Mouse (Mus musculus) hematopoietic stem cell, adult 5-6 weeks (primary cell): ENCODE measurements around the gene Npm3. TPM values are rescaled to one million over a fixed set of nuclear protein-coding genes. Genes with fewer than 3 reads are reported as not detected.
A peak's percentile ranks its signal among the peaks of the same experiment; 100 is the strongest.

ENCODE experiments used
- ATAC-seq, 2 experiments: fragments of 125-278 bp in 1 of 2; replicated peaks in 1 of 2; 2 replicates each; pipeline ENCODE4 v1.8.0; 2016 to 2017; ENCODE audit warnings: inconsistent platforms in 2 of 2, mild to moderate bottlenecking in 2 of 2, moderate number of reproducible peaks in 2 of 2, low read depth in 1 of 2, moderate TSS enrichment in 1 of 2; ENCODE audit not compliant: low FRiP score in 2 of 2, poor library complexity in 2 of 2, severe bottlenecking in 2 of 2, insufficient read depth in 1 of 2, low TSS enrichment in 1 of 2
- total RNA-seq: library from RNA; stranded (forward); fragments of 172-1452, 232-1000 nt; gene quantifications from 2 replicates; pipeline ENCODE4 v1.2.3, GENCODE M21; 2017

Npm3 gene
- total RNA-seq, 1 experiment from 2014 or later = 85.8 TPM

DNA sequence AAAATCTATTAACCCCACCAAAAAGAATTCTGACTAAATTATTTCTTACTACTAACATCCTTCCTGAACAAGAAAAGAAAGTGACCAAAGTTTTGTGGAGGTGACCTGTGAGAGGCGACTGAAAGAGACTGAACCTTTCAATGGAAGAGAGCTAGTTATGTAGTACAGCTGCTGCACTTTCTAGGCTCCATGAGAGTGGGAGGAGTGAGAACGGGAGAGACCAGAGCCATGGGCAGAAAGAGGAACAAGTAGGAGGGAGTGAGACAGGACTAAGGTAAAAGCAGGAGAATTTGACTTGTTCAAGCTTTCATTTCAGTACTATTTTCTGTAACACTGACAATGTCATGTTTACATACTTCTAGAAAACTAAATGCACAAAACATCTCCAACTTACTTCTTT lies 26.1 kb upstream of the Npm3 start:
- no peak for ATAC-seq

DNA sequence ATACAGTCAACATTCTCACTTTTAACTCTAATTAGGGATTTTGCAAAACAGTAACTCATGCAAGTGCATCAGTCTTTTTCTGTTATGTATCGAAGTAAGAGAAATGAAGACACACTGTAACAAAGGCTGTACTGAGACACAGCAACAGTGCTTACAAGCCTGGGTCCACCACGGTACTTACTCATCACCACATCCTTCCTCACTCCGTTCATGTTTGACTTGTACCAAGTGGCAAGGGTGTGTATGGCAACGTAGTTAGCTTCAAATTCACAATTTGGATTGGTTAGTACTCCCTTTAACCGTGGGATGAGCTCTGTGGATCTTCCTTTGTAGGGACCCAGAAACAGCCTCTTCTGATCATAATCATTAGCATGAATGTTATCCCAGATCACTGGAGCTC lies 22.1 kb upstream of the Npm3 start:
- ATAC-seq = no peak

DNA sequence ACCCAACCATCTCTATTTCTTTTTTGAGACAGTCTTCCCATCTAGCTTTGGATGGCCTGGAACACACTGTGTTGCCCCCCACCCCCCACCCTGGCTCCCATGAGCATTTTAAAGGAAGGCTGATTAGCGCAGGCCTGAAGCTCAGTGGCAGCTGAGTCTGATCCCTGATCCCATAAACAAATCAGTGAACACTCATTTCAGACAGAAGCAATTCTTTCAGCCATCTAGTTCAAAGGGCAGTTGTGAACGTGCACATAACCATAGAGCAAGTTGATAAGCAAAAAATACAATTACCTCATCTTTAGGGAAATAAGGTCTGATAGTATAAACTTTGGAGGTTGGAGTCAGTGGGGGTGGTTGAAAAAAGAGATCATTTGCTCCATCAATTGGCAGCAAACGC lies 11.4 kb upstream of the Npm3 start:
- ATAC-seq = no peak

DNA sequence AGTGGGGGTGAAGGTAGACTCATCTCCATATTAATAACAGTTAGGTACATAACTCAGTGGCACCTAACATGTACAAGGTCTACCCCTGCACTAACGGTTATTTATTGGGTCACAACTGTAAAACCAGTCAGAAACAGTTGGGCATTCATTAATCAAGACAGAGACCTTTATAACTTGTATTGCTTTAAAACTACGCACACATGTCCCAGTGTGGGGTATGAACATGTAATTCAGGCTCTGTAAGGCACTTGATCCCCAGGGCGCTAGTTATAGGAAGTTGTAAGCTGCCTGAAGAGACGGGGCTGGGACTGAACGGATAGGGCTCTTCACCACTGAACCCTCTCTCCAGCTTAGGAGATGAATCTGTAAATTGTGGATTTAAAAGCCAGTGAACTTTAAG lies 9.3 kb upstream of the Npm3 start:
- no peak for ATAC-seq

DNA sequence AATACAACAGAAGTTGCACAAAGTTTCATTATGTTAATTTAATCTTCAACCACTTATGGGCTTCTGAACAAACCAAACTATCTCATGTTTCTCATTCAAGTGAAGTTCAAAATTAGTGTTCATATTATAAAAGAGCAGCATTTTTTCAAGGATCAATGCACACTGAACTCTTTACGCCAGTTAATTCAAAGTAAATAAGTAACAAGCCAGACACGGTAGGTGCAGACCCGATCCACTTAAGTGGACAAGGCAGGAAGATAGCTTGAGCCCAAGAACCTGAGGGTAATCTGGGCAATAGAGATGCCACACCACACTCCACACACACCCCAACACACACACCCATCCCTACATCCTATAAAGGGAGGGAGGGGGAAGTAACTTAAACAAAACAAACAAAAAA lies 4.2 kb upstream of the Npm3 start:
- ATAC-seq = no peak

DNA sequence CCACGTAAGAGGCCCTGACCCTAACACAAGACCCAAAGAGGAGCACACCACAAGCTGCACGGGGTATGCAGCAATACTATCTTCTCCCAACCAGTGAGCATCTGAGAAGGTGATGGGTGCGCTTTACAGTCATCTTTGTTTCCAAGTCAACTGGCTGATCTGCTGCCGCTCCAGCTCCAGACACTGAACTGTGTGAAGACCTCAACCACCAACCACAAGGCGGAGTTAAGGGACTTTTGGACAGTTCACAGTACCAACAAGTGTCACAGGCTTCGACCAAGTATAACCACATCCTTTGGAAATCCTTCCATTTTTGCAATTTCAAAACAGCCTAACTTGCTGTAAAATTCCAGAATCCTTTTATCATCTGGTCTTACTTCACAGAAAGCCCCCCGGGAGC lies 2.5 kb upstream of the Npm3 start:
- ATAC-seq = no peak

DNA sequence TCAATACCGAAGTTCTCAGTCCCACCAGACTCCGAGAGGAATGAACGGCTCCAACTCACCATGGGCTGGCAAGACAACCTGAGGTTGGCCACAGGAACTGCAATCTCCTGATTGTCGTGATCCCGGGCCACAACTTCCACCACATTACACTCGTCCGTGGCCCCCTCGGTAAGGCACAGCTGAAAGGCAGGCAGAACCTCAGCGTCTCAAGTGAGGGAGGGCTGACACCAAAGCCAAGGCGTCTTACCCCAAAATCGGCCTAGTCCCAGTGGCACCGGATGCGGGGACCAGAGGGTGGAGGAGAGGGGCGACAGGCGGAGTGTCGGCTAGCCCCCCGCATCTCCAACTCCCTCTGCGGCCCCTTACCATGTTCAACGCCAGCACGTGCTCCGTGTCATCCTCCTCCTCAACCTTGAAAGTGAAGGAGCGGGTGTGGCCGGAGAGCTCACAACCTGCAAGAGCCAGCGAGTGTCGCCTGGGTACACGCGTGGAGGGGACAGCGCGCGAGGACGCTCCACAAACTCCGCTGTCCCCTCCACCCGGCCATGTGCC lies 624 bp downstream of the Npm3 start:
- ATAC-seq = peak in 1 of 2 experiments; percentile 14; a peak in 2 of 4 replicates

DNA sequence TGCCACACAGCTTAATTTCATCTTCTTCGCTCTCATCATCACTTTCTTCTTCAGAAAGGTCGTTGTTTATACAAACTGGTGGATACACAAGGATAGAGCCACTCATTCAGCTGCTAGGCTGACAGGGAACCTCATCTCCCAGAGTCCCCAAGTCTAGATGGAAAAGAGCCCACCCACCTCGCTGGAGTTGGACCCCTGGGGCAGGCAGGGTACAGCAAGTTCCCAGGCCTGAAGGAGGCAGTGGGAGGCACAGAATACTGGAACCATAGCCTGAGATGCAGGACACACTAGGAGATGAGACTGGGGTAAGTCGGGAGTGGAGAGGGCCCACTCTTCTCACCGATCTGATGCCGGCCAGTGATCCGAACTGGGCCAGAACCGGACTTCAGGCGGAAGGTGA lies 1.2 kb downstream of the Npm3 start:
- ATAC-seq = no peak

DNA sequence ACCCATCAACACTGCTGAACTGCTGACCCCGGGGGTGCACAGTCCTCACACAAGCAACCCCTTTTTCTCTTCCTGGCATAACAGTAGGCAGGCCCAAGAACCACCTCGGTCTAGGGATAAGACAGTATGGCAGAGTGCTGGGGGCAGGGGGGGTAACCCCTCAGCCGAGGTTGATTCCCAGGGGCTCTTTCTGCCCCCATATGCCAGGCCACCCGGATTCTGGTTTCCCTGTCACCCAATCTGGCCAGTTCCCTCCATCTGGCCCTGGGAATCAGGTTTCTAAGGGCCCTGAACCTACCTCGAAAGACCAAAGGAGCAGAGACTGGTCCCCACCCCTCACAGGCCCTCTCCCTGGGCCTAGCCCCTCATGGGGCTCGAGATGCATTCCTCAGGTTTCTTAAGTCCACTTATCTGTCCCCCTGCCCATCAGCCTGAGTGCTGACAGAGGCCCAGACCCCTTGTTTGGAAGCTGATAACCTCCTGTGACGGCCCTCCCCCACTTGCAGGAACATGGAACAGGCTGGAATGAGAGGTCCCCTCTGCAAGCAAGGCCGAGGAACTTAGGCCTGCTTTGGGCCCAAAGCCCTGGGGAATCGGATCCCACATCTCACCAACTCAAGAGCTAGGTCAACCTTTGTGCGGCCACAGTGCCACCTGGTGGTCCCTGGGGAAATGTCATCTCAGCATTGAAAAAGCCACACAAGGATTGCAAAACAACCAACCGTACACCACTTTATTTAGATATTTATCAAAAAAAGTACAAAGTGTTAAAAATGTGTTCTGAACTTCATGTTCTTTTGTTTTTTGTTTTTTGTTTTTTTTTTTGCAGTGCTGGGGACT lies 2.1 kb downstream of the Npm3 start:
- ATAC-seq = peak; percentile 44 to 52; a peak in 2 of 4 replicates

DNA sequence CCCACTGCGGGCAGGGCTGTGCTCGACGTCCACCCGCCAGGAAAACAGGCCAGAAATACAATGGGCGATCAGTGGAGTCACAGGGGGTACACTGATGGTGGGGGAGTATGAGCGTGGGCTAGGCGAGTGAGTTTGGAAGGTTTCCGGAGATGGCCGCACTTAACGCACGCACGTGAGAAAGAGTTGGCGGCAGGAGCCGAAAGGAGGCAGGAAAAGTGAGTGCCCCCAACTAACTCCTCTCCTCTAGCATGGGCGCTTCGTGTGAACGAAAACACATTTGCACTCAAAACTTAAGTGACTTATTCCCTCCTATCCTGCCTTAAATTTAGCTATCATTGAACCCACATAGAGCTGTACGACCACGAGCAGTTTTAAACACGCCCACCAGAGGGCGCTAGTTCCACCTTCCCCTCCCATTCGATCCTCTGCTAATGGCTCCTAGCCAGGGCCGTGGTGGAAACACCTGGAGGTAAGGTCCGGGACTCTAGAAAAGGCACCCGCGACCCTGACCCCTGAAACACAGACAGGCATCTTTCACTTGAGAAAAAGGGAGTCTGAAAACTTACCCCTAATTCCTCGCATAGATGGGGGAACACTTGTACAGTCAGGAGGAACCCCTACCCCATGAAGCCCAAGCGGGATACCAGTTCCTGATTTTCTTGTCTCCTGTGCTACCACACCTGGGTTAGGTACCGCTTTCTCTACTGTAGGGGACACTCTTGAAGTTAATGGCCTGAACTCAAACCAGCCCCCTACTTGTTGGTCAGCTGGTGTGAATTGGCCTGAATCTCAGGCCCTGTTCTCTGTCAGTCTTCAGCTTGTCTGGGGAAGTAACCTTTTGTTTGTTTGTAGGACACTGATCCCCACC lies 3.0 kb downstream of the Npm3 start:
- ATAC-seq = peak; percentile 27 to 65; a peak in 3 of 4 replicates

DNA sequence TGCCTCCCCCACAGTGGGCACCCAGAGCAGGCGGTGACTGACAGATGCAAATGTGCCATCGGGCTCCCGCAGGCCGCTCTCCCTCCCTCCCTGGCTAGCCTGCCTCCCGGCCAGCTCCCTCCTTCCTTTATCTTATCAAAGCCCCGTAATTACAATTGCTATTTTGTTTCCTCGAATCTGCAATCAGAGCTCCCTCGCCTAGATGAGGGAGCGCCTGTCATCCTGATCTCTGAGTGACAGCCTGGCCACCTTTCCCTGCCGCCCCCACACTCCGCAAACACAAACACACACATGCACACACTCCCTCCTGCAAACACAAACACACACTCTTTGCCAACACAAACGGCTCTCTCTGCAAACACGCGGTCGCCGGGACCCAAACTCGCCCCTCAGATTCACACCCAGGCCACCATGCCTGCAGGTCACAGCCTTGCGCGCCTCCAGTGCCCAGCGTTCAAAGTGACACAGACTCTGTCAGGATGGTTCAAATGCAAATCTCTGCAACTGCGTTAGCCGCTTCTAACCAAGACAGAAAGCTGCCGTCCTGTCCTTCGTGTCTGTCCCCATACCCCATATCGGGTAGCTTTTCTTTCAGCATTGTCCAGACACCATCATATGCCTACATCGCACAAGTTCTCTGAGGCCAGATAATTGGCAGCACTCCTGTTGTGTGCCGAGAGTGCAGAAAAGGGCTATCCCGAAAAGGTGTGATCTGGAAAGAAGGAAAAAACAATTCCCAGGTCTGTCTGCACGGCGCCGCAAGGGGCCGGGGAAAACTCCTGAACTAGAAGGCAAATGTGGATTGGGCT lies 3.8 kb downstream of the Npm3 start:
- no peak for ATAC-seq

DNA sequence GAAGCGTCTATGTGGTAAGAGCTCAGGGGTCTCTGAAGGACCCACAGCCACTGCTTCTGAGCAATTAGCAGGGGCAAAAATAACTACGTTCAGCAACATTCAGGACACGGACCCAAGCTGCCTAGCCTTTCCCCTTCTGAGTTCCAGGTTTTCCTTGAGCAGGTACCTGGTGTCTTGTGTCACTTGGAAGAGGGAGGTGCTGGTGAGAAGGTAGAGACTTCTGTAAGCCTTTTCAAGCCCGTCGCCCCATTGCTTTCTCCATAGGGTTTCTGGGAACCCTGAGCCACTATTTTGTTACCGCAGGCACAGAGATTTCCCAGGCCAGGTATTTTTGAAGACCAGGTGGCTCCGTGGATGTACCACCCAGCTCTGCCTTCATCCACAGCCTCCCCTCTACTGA lies 5.8 kb downstream of the Npm3 start:
- ATAC-seq = no peak

DNA sequence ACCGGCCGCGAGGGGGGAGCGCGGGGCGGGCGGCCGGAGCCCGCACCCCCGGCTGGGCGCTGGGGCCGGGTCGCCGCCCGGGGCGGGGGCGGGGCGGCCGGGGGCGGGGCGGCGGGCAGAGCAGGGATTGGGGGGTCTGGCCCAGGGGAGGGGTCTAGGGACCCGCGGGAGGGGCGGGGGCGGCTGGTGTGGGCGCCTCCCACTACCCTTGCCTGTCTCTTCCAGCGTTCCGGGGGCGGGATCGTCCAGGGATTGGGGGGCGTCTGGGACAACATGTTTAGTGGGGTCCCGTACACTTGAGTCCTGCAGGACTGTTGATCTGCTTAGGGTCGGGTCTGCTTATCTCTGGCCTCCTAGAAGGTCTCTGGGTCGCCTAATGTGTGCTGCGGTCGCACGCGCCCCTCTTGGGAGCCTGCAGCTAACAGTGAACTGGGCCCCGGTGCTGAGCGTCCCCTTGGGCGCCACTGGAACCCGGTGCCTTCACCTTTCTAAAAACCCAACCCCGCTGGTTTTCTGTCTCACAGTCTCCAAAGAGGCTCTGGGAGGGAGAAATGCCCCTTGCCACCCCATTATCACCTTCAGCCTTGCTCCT lies 6.3 kb downstream of the Npm3 start:
- ATAC-seq = no peak

DNA sequence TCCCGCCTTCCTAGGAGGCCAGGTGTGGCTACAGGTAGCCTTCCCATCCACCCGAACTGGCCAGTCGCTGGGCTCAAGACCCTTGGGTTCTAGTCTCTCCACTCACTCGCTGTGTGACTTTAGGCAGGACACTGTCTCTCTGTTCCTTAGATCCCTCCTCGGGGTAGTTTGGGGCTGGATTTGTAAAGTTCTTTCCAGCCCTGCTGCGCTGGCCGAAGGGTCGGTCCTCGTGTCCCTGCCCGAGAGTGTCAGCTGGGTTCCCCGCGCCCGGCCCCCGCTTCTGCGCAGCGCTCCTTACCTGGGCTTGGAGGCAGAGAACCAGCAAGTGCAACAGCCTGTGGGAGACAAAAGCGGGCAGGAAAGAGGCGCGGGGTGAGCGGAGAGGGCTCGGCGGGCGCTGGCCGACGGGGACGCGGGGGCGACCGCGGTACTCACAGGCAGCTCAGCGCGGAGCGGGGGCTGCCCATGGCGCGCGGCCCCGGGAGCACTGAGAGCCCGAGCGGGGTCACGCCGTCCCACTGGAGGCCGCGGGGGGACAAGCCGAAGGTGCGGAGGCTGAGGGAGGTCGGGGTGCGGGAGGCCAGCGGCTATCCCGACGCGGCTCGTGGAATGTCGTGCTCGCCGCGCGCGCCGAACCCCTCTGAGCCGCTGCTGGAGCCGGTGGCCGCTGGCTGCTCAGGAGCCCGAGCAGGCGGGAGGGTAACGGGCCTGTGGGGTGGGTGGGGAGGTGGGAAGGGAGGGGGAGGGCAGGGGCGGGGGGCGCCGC lies 7.0 kb downstream of the Npm3 start, which contains the start of gene Fgf8:
Gene Fgf8 (minus strand): TSS at position 698 of the 766 bp plus-strand sequence.
- ATAC-seq = no peak

DNA sequence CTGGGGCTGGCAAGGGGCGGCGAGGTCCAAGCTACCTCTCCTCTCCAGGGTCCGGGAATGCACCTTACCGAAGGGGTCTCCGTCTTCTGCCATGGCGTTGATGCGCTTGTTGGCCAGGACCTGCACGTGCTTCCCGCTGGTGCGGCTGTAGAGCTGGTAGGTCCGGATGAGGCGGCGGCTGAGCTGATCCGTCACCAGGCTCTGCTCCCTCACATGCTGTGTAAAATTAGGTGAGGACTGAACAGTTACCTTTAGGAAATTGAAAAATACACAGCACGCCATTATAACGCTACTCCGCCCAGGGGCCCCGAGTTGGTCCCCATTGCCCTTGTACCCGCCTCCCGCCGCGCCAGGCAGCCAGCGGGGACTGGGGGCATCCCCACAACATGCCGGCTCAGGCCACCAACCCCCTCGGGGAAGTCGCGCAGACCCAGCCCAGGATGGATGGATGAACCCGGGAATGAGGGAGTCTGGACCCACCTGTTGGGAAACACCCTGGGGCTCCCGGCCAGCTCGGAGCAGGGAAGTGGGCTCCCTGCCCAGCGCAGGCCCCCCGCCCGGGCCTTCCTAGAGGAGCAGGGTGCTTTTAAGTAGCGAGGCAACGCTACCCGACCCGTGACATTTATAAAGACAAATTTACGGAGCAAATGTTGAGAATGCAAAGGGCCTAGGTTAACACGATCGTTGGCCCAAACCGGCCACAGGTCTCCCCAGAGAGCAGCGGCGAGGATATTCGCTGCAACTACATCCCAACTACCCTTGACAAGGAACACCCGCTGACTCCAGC lies 7.8 kb downstream of the Npm3 start:
- no peak for ATAC-seq

DNA sequence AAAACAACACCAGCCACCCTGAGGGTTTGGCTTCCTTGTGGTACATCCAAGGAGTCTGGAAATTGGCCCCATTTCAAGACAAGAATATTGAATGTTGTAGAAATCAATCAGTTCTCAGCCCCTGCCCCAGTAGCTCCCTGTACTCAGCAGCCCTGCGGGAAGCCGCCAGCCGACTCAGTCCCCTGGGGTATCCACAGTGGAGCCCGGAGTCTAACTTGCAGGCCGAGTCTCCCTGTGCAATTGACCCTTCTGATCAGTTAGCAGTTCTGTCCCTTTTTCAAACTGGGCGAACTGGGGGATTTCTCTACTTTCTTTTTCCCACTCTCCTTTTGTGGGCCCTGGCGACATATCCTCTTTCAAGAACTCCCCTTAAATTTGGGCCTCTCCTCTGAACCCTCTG lies 8.6 kb downstream of the Npm3 start:
- ATAC-seq = no peak
